ENCODE assay signal across 12 mouse cellular contexts in genomic region chr8:77313003-77313402, GRCm38 (mm10).
DNase-seq lines count a peak whose midpoint lies in the region; ATAC-seq lines count a peak whose summit lies in the region.
"Had no signal": no experiment of that assay in that cellular context is flagged by ENCODE, and none has a peak within 500 bp of the region (broad histone marks: within the 10 kb centered on the region; RNA-seq: fewer than 3 reads in every experiment).

No protein-coding gene starts in this region.

- no peaks in the 10 kb centered on the region for H3K9me3 ChIP-seq in midbrain, embryonic 15.5 days
- no peaks in the 10 kb centered on the region for H3K9me3 ChIP-seq in midbrain, embryonic 10.5 days (replicated peaks)
- H3K9me3 ChIP-seq: G1E; stomach, embryonic 15.5 days had no signal

- H3K4me3 ChIP-seq in midbrain, embryonic 15.5 days = no peak overlapping the region
- H3K4me3 ChIP-seq in midbrain, embryonic 10.5 days = no peak overlapping the region
- H3K4me3 ChIP-seq: stomach, embryonic 15.5 days had no signal

- no peak overlapping the region for H3K9ac ChIP-seq in midbrain, embryonic 15.5 days
- H3K9ac ChIP-seq: stomach, embryonic 15.5 days had no signal

- H3K27me3 ChIP-seq in midbrain, embryonic 15.5 days (replicated peaks) = no peaks in the 10 kb centered on the region
- no peaks in the 10 kb centered on the region for H3K27me3 ChIP-seq in midbrain, embryonic 10.5 days (ENCODE audit: low read depth, poor library complexity, severe bottlenecking)
- H3K27me3 ChIP-seq: stomach, embryonic 15.5 days had no signal

- peak; percentile 44 to 45 for DNase-seq in cerebellum, postnatal 10 days
- DNase-seq in cerebellum, postnatal 4 days (ENCODE audit: low spot score in 2 of 2) = no peak
- DNase-seq in kidney, adult 9 months = peak; percentile 28
- no peak for DNase-seq in kidney, adult 18-20 months
- no peak for DNase-seq in midbrain, embryonic 10.5 days (ENCODE audit: low spot score)
- peak; percentile 18 for DNase-seq in skeletal muscle tissue, adult 2 months (ENCODE audit: low read depth, low spot score)
- DNase-seq in thymus, postnatal 0 days (ENCODE audit: low spot score) = no peak
- DNase-seq: embryo, embryonic 11 days; right cerebral cortex, postnatal 25 days had no signal

- H3K36me3 ChIP-seq in midbrain, embryonic 15.5 days (replicated peaks) = no peaks in the 10 kb centered on the region
- H3K36me3 ChIP-seq in midbrain, embryonic 10.5 days = no peaks in the 10 kb centered on the region
- H3K36me3 ChIP-seq: stomach, embryonic 15.5 days had no signal

- H3K27ac ChIP-seq in midbrain, embryonic 15.5 days = no peak overlapping the region
- H3K27ac ChIP-seq in midbrain, embryonic 10.5 days (replicated peaks) = no peak overlapping the region
- H3K27ac ChIP-seq: stomach, embryonic 15.5 days had no signal

- H3K4me2 ChIP-seq in midbrain, embryonic 15.5 days = no peak overlapping the region
- H3K4me2 ChIP-seq: stomach, embryonic 15.5 days had no signal

- 65% methylated on average over 3 of the region's 3 CpGs for WGBS in midbrain, embryonic 15.5 days
- 96% methylated on average over 3 of the region's 3 CpGs for WGBS in midbrain, embryonic 10.5 days

- no peaks in the 10 kb centered on the region for H3K4me1 ChIP-seq in midbrain, embryonic 15.5 days
- H3K4me1 ChIP-seq in midbrain, embryonic 10.5 days = no peaks in the 10 kb centered on the region

- ATAC-seq in midbrain, embryonic 15.5 days (replicated peaks) = peak; percentile 72

Comparison
In these comparisons a context has a peak if more than half of its experiments do, and no peak if none do; other contexts are left out.
1. DNase-seq: peak in cerebellum, postnatal 10 days (2 of 2), kidney, adult 9 months (single experiment) and skeletal muscle tissue, adult 2 months (single experiment); none in cerebellum, postnatal 4 days (0 of 2), kidney, adult 18-20 months (single experiment), midbrain, embryonic 10.5 days (single experiment) and thymus, postnatal 0 days (single experiment).